Mouse (Mus musculus) cerebellum, adult 2 months (tissue): ENCODE results near the gene St6galnac3. TPM values are rescaled to one million over a fixed set of nuclear protein-coding genes. Genes with fewer than 3 reads are reported as not detected.
"Not testable (repeated sequence)": the region's sequence is repeated elsewhere in the genome, so short reads cannot be mapped to it uniquely, and the experiment has no call there.

ENCODE experiments used
- DNase-seq, 2 experiments: peaks; one replicate each; pipeline ENCODE4 v3.0.0; 2021
- H3K27ac ChIP-seq: fragments of 200-500 bp; 2 replicates; pipeline ENCODE4 v1.5.1; 2012; ENCODE audit warnings: low read length, control low read depth, inconsistent platforms; ENCODE audit not compliant: insufficient read depth
- H3K27me3 ChIP-seq: fragments of 200-500 bp; 2 replicates; pipeline ENCODE4 v1.6.1; 2012; ENCODE audit warnings: inconsistent platforms, mild to moderate bottlenecking, low read length, moderate library complexity; ENCODE audit not compliant: control insufficient read depth, insufficient read depth
- H3K4me1 ChIP-seq: fragments of 200-500 bp; 2 replicates; pipeline ENCODE4 v1.6.1; 2011; ENCODE audit warnings: low read length; ENCODE audit not compliant: control insufficient read depth, insufficient read depth
- H3K4me3 ChIP-seq: fragments of 200-500 bp; replicated peaks from 2 replicates; pipeline ENCODE3; 2011; ENCODE audit warnings: mild to moderate bottlenecking, low read depth, low read length, control low read depth; ENCODE audit not compliant: insufficient read depth
- CTCF ChIP-seq: fragments of 200-500 bp; IDR thresholded peaks from 2 replicates; pipeline ENCODE4 v1.5.1; 2011; ENCODE audit warnings: low read depth, mild to moderate bottlenecking, control low read depth, low read length, moderate library complexity, borderline replicate concordance; ENCODE audit not compliant: insufficient read depth
- POLR2A ChIP-seq: fragments of 200-500 bp; IDR thresholded peaks from 2 replicates; pipeline ENCODE4 v1.6.1; 2011; ENCODE audit warnings: low read length, control low read depth, borderline replicate concordance; ENCODE audit not compliant: insufficient read depth
- WGBS: fragments of 180-500 bp; shearing (Covaris S2); methylation state at CpG from one replicate; pipeline ENCODE4 v1.1.7; 2018; 5-methylcytosine and 5-hydroxymethylcytosine counted together
- polyA plus RNA-seq: library from polyadenylated mRNA; depleted of rRNA; stranded (reverse); fragments of >200 nt; gene quantifications from 2 replicates; pipeline ENCODE4 v1.2.3, GENCODE M21; 2012

The St6galnac3 gene
- polyA plus RNA-seq, 1 experiment = 14.6 TPM

DNA sequence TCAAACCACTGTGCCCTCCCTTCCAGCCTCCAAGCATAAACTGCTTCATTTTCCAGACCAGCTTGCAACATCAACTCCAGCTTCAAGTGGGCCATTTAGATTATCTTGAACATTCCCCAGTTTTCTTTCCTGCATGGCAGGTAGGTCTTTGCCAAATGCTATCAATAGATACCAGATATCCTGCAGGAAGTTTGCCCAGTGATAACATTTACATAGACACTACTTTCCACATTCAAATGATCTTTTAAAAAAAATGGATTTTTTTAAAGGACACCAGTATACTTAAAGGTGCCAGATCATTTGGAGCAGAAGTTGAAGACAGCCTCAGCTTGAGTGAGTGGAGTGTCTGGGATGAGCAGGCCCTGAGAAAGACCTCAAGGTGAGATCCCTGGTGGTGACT is 34.3 kb upstream of the St6galnac3 start:
- H3K4me3 ChIP-seq = no peak overlapping the region
- no peak for TF ChIP-seq POLR2A
- no peak for TF ChIP-seq CTCF
- H3K4me1 ChIP-seq = no peaks in the 10 kb centered on the region
- H3K27me3 ChIP-seq = no peaks in the 10 kb centered on the region
- H3K27ac ChIP-seq = no peak overlapping the region
- no peak for DNase-seq

DNA sequence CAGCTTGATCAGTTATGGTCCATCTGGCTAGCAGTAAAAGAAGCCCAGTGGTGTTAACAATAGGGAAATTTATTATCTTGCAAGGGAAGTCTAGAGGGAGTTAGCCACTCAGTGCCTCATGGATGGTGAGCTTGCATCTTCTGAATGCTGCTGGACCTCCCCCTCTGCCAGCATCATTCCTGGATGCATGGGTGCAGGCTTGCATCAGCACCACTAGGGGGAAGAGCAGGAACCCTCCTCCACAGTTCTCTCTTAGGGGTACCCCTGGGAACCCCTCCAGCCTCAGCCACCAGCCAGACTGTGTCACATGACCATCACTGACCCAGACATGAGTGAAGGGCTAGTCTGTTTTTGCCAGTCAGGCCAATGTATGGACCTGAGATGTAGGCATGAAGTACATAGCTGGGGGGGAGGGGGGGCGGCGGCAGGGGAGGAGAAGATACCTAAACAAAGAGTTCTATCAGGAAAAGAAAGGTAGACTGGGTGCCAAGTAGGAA is 31.6 kb upstream of the St6galnac3 start:
- H3K4me3 ChIP-seq = no peak overlapping the region
- 93% methylated on average over 2 of the region's 2 CpGs for WGBS
- no peak for TF ChIP-seq POLR2A
- peak; percentile 5; the same call in 1 of the 2 replicates for TF ChIP-seq CTCF
- no peak overlapping the region for H3K27ac ChIP-seq
- H3K4me1 ChIP-seq = no peaks in the 10 kb centered on the region
- no peaks in the 10 kb centered on the region for H3K27me3 ChIP-seq
- DNase-seq = no peak

DNA sequence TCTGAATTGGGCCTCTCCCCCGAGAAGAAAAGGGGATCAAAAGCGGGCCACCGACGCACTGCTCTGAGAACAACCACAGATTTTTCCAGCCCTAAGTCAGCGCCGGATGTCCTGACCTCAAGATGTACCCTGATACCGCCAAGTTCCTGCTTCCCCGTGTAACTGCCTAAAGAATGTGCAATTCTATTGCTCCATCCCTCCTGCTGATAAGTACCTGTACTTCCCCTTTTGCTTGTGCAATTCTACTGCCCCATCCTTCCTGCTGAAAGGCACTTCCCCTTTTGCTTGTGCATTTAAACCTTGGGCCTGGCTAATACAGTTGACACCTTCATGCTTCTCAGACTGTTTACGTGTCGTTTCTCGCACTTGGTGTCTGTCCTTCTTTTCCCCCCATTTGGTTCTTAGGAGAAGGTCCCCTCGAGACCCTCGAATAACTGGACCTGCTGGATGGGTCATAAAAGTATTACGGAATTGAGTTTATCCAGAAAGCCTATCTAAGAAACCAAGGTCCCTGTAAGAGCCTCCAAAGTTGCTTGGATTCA is 30.9 kb upstream of the St6galnac3 start:
- H3K4me1 ChIP-seq, H3K27me3 ChIP-seq, DNase-seq, H3K4me3 ChIP-seq, H3K27ac ChIP-seq: not testable (repeated sequence)
- WGBS = 89% methylated on average over 14 of the region's 14 CpGs

DNA sequence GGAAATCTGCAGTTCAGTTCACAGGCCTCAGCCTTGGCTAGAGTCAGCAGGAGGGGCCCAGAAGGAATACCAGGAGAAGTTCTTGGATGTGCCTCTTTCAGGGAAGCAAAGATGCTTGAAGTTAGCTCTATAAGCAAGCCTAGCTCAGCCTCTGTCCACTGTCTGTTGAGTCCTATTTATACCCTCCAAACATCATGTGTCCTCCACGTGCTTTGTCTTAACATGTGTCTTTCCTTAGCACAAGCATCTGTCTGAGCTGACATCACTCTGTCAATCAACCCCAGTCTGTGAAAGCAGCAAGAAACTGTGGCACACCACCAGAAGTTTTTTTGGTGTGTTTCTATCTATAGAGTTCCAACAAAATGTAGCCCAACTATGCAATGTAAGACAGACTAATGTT is 26.5 kb upstream of the St6galnac3 start:
- 39% methylated on average over 1 of the region's 1 CpGs for WGBS

DNA sequence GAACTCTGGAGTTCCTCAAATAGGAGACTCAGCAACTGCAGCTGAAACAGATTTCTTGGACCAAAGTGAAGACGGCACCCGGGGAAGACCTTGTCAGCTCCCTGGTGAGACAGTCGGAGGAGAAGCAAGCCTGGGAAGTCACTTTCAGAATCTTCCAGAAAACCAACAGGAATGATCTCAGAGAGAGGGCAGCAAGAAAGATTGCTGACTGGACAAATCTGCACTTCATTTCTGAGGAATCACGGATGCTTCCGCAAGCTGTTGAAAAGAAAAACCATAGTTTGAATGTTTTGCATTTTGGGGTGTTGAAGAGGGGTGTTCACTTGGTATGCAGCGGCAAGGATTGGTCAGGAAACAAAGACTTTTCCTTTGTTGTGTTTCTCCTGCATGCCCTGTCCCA is 24.4 kb upstream of the St6galnac3 start:
- WGBS = 73% methylated on average over 6 of the region's 6 CpGs
- no peak for TF ChIP-seq CTCF
- TF ChIP-seq POLR2A = no peak
- no peak overlapping the region for H3K27ac ChIP-seq
- no peaks in the 10 kb centered on the region for H3K4me1 ChIP-seq
- H3K27me3 ChIP-seq = no peaks in the 10 kb centered on the region
- no peak overlapping the region for H3K4me3 ChIP-seq
- DNase-seq = no peak

More for the DNA sequence above, 26.5 kb upstream of the St6galnac3 start:
- no peak for DNase-seq
- TF ChIP-seq POLR2A = no peak
- TF ChIP-seq CTCF = no peak
- no peaks in the 10 kb centered on the region for H3K4me1 ChIP-seq
- H3K4me3 ChIP-seq = no peak overlapping the region
- H3K27me3 ChIP-seq = no peaks in the 10 kb centered on the region
- no peak overlapping the region for H3K27ac ChIP-seq

DNA sequence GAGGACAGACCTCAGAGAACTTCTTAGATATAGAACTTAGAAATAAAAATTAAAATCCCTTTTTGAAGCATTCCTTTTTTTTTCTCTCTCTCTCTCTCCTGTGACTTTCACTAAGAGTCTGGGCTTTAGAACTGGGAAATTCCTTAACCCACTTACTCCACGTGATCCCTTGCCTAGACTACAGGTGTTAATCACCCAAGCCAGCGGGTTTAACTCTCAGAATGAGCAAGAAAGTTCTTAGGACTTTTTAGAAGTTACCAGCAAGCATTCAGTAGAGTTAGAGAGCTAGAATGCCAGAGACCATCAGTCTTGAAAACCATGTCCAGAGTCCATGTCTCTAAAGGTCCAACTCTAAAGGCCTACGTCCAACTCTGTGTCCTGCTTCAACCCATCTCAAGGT is 23.3 kb upstream of the St6galnac3 start:
- DNase-seq = no peak
- no peaks in the 10 kb centered on the region for H3K4me1 ChIP-seq
- H3K27me3 ChIP-seq = no peaks in the 10 kb centered on the region
- WGBS = 94% methylated on average over 3 of the region's 3 CpGs
- no peak overlapping the region for H3K4me3 ChIP-seq
- H3K27ac ChIP-seq = no peak overlapping the region
- TF ChIP-seq CTCF (no peak), POLR2A (no peak)

DNA sequence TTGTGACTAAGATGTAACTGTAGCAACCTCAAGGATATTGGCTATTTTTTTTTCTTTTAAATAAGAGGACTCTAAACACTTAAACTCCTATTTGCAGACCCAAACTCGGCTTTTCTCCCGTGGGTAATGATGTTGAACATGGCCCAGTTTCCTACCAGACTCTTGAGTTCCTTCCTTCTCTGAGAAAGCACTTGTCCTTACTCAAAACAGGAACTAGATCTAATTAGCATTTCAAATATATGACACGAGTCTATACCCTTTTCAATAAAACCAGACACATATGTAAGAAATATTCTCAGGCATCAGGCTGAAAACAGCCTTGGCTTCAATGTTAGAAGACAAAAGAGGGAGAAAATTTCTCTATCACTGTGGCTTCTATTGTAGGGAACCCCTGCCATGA is 20.1 kb upstream of the St6galnac3 start:
- Histone ChIP-seq H3K4me3 (no peak overlapping the region), H3K4me1 (no peaks in the 10 kb centered on the region), H3K27ac (no peak overlapping the region), H3K27me3 (no peaks in the 10 kb centered on the region)
- TF ChIP-seq CTCF (no peak), POLR2A (no peak)
- 75% methylated on average over 3 of the region's 3 CpGs for WGBS
- DNase-seq = no peak

DNA sequence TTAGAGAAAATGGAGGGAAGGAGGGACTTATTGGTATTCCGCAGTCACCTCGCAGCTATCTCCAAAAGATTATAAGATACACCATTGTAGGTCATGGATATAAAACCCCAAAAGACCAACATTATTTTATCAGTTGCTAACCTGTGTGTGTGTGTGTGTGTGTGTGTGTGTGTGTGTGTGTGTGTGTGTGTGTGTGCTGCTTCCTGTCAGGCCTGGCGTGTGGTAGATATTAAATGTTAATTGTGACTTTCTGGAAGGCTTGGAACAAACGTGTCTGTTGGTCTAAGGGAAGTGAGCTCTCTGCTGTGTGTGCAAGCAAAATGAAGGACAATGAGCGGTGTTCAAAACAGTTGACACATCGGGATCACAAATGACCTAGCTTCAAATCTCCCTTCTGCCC is 19.5 kb upstream of the St6galnac3 start:
- DNase-seq = no peak
- Histone ChIP-seq H3K4me1 (no peaks in the 10 kb centered on the region), H3K4me3 (no peak overlapping the region), H3K27me3 (no peaks in the 10 kb centered on the region), H3K27ac (no peak overlapping the region)
- TF ChIP-seq CTCF = no peak
- no peak for TF ChIP-seq POLR2A
- 88% methylated on average over 6 of the region's 6 CpGs for WGBS

DNA sequence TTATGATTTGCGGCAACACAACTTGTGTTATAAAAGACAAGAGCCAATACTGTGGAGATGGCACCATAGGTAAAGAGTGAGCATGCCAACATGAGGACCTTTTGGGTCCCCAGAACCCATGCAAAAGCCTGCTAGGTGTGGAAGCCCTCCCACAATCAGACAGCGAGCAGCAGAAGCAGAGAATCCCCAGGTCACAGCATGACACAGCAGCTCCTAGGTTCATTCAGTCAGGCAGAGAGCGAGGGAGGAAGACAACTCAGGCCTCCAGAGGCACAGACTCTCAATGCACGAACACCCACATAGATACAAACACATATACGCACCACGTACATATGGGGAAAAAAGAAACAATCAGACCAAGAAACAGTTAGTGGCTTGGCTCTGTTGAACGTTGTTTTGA is 16.8 kb upstream of the St6galnac3 start:
- Histone ChIP-seq H3K4me1 (no peaks in the 10 kb centered on the region), H3K4me3 (no peak overlapping the region), H3K27me3 (no peaks in the 10 kb centered on the region), H3K27ac (no peak overlapping the region)
- DNase-seq = no peak
- TF ChIP-seq CTCF (no peak), POLR2A (no peak)
- WGBS = 86% methylated on average over 7 of the region's 7 CpGs
